Mouse (Mus musculus) brain, embryonic 18.5 days (tissue): ENCODE results near the gene Fam210b.

Source experiments
- DNase-seq: peaks from one replicate; pipeline ENCODE4 v3.0.0-alpha.2; 2012; ENCODE audit warnings: low read depth, low spot score

Gene Fam210b

DNA sequence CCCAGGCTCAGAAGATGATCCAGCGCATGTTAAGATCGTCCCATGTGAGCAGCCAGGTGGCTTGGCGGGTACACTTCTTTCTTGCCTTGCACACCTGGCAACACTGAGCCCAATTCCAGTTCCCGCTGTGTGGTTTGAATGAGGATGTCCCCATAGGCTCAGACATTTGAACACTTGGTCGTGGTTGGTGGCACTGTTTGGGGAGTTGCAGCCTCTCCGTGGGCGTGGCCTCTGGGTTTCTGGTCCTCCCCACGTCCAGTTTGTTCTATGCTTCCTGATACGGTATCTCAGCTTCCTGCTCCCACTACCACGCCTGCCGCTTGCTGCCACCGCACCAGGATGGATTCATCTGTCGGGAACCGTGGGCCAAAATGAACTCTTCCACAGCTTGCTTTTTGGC, 4.4 kb downstream of the Fam210b start:
- DNase-seq = no peak

DNA sequence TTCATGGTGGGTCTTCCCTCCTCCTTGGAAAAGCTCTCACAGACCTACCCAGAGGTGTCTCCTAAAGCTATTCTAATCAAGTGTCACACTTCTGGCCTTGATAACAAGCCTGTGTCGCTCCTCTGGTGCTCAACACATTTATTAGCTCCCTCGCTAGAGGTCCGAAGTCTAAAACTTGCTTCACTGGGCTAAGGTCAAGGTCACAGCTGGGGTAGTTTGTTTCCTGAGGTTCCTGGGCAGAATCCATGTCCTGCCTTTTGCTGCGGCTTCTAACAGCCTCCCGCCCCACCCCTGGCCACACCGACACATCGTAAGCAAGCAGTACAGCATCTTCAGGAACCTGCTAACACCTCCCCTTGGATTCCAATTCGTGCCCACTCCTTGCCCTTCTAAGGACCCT, 5.4 kb downstream of the Fam210b start:
- no peak for DNase-seq

DNA sequence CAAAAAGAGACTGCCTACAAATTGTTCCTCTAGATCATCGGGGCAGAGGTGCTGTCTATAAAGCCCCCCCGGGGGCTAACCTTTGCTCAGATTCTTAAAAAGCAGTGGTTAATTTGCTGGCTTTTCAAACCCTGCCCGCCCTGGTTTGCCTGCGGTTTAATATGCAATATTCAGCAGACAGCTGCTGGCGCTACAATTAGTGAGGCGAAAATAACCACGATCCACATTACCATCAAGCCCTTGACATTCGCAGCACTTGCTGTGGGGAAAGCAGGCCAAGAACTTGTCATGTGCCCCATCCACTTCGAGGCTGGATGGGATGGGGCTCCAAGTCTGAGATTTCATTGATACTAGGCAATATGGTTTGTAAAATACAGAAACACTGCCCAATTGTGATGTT, 7.9 kb downstream of the Fam210b start:
- no peak for DNase-seq

DNA sequence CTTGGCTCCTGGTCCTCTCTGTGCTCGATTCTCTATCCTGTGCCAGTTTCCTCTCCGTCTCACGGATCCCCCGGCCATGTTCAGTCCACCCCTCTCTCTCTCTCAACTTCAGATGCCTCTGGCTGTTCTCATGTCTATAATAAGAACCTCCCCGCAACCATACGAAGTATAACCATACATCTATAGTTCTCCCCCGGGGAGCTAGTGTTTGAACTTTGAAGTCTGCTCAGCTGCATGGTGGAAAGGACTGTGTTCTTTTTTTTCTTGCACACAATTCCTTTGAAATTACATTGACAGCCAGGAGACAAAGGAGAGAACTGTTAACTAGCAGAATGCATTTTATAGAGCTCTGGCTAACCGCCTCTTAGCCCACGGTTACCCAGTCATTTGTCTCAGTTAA, 9.4 kb downstream of the Fam210b start:
- no peak for DNase-seq

DNA sequence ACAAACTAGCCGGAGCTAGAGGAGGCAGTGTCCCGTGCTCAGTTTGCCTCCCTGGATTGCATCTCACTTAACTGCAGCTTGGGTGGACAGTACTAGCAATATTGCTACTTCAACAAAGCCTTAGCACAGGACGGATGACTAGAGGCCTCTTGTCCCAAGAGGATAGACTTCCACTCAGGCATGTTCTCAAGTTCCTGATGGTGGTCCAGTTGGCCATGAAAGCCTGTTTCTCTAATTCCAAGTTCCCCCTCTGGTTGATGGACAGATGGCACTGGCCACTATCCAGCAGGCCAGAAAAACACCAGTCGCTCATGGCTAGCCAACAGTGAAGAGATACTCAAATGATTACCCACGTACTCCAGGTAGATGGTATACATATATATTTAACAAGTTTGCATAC, 10.5 kb downstream of the Fam210b start:
- no peak for DNase-seq

DNA sequence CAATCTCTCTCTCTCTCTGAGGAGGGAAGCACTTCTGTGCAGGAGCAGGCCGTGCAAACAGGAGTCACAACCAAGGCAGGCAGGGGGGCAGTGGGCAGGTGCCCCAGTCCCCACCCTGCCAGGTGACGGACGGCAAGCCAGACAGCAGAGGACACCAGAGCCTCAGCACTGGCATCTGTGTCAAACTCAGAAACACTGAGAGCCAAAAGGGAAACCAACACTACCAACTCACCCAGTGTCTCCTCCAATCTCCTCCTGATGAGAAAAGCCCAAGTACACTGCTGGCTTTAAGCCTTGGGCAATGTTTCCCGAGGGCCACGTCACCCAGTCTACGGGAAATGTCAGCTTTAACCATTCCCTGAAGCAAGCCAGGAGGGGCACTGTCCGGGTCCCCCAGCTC, 17.8 kb downstream of the Fam210b start:
- no peak for DNase-seq

DNA sequence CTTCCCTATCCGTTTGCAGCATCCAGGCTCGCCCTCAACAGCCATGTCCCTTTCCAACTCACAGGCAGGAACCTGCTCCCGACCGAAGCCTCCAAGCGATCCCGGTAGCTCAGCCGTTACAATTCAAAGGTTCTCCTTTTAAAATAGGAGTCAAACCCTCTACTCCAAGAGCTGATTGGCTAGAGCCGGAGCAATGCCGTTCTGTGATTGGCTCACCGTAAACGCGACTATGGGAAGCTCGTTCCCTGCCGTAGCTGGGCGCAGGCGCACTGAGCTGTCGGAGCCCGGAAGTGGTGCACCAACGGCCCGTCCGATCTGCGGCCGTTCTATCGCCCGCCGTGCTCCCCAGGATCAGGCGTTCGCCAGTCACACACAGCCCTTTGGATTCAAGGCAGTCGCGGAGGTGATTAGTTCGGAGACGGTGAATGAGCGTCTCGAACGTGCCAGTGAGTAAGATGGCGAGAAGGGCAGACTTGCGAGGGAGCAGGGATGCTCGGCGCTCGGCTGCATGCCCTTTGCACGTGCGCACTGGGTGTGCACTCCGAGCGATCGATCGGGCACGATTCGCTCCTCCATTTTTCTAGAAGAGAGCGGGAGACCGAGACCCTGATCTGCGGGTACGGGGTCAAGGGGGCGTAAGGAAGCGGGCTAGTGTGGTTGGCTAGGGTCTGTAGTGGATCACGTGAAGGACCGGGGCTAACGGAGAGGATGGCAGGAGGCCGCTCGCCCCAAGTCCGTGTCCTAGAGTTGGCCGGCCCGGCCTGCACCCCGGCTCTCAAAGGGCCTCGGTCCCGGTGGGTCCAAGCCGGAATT, 25.3 kb downstream of the Fam210b start, which contains the start of the genes Aurka and Cstf1:
Gene Aurka, minus strand, starts transcription at position 125 of the 813 bp plus-strand sequence.
Gene Cstf1, plus strand, starts transcription at position 271 of the 813 bp plus-strand sequence.
- peak; percentile 89 for DNase-seq

DNA sequence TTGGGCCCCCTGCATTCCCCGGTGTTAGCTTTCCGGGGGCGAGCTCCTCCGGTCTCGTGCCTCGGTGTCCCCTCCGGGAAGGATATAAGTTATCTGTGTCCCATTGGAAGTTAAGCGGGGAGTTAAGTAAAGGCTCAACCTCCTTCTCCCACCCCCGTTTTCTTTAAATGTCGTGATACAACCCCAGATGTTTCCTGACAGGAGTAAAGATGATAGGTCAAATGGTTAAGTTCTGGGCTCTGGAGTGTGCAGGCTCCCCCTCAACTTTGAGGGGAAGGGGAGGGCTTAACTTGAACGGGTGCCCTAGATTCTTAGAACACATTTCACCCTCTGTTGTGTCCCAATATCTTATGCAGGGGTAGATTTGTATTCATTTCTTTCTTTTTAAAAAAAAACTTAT, 25.9 kb downstream of the Fam210b start:
- DNase-seq = no peak

DNA sequence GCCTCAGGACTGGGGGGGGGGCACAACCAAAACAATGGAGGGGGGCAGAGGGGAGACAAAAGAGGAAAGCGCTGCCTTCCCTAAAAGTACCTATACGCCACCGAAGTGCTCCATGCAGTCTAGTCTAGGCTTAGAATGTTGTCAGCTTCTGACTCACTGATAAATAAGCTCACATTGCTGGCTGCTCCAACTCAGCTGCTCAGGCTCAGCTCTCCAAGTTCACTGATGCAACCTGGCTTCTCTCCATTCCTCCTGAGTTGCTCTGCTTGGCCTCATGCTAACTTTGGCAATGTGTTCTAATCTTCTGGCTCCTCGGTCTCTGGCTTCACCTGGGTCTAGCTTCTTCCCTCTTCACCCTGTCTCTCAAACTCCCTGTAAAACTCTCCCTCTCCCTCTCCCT, 31.2 kb downstream of the Fam210b start:
- DNase-seq = no peak

DNA sequence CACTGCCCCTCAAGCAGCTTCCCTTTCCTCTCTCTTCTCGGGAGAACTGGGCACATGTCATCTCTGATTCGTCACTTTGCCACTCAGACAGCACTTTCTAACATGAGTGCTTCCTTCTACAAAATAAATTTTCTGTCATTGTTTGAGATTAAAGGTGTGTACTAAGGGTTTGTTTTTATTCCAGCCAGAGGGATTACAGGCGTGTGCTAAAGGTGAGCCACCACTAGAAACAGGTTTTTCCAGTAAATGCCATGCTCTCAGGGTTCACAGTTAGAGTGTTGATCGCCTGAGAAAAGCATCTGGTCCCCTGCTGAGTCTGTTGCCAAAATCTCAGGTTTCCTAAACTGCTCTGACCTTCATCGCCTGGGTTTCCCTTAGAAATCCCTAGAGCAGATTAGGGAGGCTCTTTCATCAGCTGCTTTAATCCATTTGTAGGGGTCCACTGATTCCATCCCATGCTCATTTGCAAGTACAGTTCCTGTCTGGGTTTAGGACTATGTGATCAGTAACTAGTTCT, 31.7 kb downstream of the Fam210b start:
- DNase-seq = no peak

DNA sequence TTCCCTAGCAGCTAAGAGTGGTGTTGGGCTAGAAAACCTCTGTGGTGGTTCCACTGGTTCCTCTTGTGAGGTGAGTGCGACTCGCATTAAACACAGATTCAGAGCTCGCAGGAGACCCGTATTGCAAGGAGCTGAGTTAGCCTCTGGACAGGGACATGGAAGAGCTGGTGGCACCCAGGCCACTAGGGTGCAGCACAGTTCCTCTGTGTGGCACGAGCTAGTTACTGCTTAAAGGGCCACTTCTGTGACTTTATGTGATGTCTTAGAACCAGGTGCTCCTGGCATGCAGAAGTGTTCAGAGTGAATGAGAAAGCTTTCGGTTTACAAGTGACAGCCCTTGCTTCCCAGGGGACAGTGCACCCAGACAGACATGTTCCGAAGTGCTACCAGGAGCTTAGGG, 33.0 kb downstream of the Fam210b start:
- DNase-seq = no peak

DNA sequence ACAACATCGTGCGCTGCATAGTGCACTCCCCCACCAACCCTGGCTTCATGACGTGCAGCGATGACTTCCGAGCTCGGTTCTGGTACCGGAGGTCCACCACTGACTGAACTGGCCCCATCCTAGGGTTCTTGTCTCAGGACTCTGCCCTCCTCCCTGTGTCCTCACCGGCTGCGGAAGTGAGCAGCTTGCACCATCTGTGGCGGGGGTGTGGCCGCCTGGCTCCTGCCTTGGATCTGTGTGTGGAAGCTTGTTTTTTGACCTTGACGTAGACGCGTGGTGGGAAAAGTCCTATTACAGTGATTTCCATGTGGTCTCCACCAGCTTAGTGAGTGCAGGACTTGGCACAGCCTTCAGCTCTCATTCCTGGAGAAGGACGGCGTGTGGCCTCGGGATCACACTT, 35.1 kb downstream of the Fam210b start:
- DNase-seq = no peak

DNA sequence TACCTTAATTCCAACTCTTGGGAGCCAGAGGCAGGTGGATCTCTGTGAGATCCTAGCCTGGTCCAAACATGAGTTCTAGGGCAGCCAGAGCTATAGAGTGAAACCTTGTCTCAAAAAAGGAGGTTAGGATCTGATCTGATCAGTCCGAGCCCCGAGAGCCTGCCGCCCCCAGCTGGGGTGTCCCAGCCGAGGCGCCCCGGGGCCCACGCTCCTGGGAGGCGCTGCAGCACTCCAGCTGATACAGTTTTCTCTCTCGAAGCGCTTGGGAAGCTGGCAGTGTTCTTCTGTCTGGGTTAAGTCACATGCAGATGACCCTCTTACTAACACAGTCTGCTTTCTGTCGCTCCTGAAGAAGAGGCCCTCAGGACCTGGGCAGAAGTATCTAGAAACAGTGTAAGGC, 36.0 kb downstream of the Fam210b start:
- no peak for DNase-seq

DNA sequence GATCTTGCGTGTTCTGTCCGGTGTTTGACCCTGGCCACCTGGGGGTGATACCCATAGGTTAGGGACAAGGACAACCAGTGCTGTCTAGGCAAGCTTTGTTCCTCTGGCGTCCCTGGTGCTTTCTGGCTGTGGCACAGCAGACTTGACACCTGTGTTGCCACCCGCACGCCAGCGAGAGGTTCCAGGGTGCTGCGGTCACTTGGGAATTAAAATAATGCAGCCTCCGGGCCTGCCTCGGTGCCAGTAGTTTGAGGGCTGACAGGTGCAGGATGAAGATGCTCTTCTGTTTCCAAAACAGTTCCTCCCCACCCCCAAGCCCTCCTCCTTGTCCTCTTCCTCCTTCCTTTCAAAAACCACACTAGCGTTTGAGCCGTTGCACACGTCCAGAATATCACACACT, 36.5 kb downstream of the Fam210b start:
- DNase-seq = no peak

DNA sequence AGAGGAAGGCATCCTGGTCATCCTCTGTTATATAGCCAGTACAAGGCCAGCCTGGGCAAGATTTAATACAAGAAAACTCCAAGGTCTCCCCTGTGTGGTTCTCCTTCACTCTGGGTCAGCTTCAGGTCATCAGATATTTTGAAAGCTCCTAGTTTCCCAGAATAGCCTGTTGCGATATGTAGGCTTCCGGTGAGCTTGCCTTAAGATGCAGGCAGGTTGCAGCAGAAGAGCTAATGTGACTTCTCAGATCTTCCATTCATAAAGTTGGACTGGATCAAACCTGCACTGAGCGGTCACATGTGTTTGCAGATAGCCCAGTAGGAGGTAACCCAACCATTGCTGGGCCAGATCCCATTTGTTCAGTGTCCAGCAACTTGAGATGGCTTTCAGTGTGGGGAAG, 39.4 kb downstream of the Fam210b start:
- no peak for DNase-seq

DNA sequence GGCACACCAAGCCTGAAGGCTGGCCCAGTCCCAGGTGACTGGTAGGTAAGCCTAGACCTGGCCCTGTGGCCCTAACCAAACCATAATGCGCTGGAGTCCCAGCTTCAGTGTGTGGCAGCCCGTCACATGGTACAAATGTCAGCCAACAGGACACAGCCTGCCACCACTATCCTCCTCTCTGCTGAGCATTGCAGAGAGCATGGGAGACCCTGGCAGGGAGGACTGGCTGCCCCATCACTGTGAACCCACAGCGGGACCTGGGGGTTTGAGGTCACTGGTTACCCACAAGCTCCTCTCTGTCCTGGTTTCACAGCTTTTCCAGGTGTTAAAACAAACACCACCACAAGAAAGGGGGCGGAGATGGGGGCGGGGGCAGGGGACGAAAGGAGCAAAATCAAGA, 45.0 kb downstream of the Fam210b start:
- DNase-seq = no peak

DNA sequence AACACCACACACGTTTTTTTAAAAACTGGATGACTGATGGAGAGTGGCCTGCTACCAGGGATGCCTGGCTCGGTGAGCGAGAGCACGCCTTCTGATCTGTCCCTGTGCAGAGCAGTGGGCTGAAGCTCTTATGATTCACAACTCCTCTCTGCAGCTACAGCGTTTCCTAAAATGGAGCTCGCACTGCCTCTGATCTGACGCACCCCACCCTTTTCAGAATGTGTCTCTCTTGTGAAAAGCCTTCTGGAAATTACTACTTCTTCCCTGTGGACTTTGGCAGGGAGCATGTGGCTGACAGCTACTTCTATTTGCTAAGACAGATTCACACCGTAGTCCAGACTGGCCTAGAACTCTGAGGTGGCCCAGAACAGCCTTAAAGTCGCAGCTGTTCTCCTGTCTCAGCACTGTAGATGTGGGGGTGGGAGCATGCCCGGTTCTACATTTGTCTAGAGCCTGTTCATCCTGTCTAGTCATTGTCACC, 46.7 kb downstream of the Fam210b start:
- no peak for DNase-seq

DNA sequence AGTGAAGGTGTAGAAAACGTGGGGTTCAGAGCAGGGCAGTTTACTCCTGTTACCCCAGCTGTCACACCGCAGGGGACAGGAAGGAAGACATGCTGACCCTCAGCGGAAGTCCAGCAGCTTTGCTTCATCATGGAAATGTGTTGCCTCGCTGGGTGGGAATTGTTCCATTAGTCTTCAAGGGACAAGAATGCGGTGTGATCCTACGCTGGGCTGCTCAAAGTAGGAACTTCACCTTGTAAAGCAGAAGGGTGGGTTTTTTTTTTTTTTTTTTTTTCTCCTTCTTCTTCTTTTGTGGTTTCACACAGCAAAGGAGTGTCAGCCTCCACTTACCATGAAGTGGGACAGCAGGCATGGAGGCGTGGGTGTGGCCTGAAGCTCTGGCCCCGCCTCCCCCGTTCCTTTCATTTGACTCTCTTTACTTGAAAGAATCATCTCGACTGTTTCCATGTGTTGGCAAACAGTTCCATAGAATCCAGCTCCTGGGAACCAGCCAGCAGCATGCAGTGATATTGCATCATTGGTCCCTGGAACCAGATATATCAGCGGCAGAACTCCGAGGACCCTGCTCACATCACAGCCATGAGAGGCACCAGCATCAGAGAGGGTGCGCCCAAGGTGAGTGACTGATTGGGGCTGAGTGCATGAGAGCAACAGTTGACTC, 48.2 kb downstream of the Fam210b start, which contains the start of gene Cass4:
Gene Cass4, plus strand, starts transcription at position 404 of the 661 bp plus-strand sequence.
- no peak for DNase-seq

DNA sequence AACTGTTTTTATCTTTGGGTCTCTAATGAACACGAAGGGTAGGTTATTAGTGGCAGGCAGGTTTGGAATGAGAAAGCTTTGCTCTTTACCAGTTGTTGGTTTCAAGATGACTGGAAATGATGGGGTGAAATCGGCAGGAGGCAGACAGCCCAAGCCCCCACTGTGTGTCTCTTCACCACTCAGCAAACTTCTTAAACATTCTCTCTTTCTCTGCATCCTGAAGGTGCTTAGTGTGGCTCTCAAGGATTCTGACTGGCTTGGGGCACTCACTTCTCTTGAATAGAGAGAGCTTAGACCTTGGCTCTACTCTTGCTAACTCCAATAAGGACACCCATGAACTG, 48.7 kb downstream of the Fam210b start:
- no peak for DNase-seq

DNA sequence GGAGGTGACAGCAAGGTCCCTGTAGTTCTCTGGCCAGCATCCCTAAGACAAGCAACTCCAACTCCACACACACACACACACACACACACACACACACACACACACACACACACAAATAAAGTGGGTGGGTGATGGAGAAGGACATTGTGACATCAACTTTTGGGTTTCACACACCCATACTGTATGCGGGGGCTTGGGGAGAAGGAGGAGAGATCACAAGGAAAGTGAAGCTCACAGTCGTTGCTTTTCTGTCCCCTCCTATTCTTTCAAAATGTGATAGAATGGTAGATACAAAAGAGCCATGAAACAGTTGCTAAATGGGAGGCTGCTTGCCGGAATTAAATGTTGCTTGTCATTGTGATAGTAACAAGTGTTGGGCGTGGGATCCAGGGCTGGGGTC, 49.3 kb downstream of the Fam210b start:
- DNase-seq = no peak

DNA sequence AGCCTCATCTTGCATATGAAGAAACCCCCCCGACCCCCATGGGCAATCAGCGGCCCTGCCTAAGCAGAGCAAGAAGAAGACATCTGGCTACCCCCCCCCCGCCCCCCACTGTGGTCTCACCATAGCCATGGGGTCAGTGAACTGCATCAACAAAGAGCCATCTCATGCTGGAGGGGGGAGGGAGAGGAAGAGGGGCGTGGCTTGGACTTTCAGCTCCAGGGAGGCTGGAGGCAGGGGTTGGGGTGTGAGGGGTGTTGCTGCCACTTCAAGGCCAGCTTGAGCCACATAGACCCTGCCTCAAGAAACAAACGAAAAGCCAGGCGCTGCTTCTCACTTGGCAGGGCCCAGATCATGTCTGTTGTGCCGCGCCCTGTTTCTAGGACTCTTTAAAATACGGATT, 50.6 kb downstream of the Fam210b start:
- no peak for DNase-seq

DNA sequence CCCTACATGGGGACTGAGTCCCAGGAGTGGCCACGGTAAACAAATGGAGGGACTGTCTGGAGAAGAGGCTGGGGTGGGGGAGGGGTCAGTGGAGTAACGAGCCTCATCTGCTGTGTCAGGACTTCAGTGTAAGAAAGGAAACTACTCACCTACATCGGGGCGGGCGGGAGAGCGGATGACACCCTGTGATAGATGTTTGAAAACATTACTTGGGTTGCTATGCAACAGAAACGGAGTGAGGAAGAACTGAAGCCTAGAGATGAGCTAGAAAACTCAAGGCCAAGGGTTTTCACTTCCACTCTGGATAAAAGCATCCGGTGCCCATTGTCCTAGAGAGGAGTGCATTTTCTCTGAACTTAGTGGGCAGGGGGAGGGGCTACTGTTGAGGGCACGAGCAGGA, 54.5 kb downstream of the Fam210b start:
- DNase-seq = no peak
